In the genomic region with DNA sequence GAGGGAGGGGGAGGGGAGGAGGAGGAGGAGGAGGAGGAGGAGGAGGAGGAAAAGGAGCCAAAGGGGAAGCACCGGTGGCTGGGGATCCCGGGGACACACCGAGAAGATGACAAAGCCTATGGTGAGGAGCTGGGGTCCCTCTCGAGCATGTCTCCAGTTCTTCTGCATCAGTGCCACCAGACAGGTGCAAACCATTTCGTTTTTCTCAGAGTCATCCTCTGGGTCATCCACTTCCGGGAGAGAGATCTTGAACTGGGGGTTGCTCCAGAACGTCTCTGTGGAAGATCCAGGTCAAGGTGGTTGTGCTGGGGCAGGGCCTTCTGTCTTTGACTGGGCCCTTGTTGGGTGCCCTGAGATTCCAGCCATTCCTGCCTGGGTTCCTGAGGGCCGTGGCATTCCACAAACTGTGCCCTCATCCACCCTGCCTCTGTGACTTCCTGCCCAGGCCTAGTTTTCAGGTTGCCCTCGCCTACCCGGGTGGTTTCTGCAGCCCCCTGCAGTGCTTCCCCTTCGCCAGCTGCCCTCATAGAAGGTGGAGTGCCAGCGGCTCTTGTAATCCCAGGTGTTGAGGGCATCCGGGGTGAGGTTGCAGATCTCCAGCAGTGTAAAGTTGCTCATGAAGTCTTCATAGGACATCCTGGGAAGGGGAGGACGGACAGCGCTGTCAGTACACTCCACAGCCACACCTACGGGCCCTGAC, we compare ENCODE assay signal across 25 mouse cellular contexts. TPM values are rescaled to one million over a fixed set of nuclear protein-coding genes. Genes with fewer than 3 reads are reported as not detected.
"Had no signal": no experiment of that assay in that cellular context is flagged by ENCODE, and none has a peak within 500 bp of the region (broad histone marks: within the 10 kb centered on the region; RNA-seq: fewer than 3 reads in every experiment).

No protein-coding gene starts in this region.

- DNase-seq: kidney, adult 2 months; layer of hippocampus, adult 9-11 months; left cerebral cortex, postnatal 4 days; liver; lung, adult 18-20 months; lung, postnatal 10 days; lung, postnatal 4 days; right cerebral cortex, postnatal 14 days; right cerebral cortex, postnatal 4 days had no signal

RNA-seq across cellular contexts. Expression of a gene that starts 20.4 kb away (rescaled TPM):
- total RNA-seq: monocyte, adult 5-6 weeks had no signal
- polyA plus RNA-seq: intestine, embryonic 14.5 days; intestine, postnatal 0 days; kidney, embryonic 14.5 days; kidney, postnatal 0 days; stomach, embryonic 14.5 days had no signal

RNA-seq across cellular contexts. Expression of a gene that starts 36.8 kb away (rescaled TPM):
- total RNA-seq: layer of hippocampus, adult 2 months; layer of hippocampus, postnatal 25 days; left cerebral cortex, adult 2 months; left cerebral cortex, postnatal 10 days; left cerebral cortex, postnatal 4 days; megakaryocyte progenitor cell, adult 5-6 weeks; megakaryocyte-erythroid progenitor cell, adult 5-6 weeks; monocyte, adult 5-6 weeks; neutrophil, adult 5-6 weeks had no signal
- polyA plus RNA-seq: intestine, embryonic 14.5 days; liver, embryonic 12.5 days; midbrain, embryonic 12.5 days; midbrain, embryonic 15.5 days had no signal
